Mouse (Mus musculus) cerebellum, postnatal 36 days (tissue): ENCODE results near the gene Rab43.
"Not testable (repeated sequence)": the region's sequence is repeated elsewhere in the genome, so short reads cannot be mapped to it uniquely, and the experiment has no call there.

Experiments used
- DNase-seq, 2 experiments: peaks; one replicate each; pipeline ENCODE4 v3.0.0; 2021 to 2022; ENCODE audit warnings: mixed read lengths in 2 of 2

Gene Rab43

DNA sequence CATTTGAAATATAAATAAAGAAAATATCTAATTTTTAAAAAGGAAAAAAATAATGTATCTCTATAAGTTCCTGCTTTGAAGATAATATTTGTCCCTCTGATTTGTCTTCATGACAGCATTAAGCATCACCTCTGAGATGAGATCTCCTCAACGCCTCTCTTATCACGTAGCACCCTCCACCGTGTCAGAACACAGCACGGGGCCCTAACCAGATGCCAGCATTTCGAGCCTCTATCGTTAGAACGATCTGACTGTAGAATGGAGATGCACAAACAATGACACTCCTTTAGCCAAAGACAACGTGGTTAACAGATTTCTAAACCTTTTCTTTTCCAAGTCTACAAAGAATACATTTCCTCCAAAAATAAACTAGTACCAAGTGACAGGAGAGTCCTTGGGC, 27.9 kb downstream of the Rab43 start:
- no peak for DNase-seq

DNA sequence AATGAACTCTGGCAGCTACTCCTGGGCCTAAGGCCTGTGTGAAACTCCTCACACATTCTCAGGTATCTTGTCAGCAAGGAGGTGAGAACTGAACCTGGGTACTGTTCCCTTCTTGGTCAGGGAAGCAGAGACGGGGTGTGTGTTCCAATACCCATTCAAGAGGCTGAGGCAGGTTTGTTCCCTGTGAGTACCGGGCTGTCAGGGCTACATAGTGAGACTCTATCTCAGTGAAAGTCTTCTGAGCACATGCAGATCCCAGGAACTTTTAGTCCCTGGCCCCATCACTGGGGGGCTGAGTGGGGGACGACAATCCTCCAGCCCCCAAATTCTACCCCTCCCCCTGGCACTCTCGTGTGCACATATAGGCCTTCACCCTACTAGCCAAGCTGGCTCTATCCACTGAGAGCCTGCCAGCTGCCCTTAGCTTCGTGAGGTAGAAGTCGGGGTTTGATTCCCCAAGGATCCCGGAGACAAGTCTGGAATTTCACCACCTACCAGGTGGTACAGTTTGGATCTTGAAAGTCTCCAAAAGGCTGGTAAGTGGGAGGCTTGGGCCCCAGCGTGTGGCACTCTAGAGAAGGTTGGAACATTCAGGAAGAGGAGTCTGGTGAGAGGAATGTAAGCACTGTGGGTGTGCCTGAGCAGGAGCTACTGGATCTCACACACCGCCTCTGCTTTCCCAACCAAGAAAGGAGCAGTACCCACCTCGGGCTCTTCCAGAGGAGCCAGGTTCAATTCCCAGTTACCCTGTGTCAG, 31.2 kb downstream of the Rab43 start:
- DNase-seq = no peak

DNA sequence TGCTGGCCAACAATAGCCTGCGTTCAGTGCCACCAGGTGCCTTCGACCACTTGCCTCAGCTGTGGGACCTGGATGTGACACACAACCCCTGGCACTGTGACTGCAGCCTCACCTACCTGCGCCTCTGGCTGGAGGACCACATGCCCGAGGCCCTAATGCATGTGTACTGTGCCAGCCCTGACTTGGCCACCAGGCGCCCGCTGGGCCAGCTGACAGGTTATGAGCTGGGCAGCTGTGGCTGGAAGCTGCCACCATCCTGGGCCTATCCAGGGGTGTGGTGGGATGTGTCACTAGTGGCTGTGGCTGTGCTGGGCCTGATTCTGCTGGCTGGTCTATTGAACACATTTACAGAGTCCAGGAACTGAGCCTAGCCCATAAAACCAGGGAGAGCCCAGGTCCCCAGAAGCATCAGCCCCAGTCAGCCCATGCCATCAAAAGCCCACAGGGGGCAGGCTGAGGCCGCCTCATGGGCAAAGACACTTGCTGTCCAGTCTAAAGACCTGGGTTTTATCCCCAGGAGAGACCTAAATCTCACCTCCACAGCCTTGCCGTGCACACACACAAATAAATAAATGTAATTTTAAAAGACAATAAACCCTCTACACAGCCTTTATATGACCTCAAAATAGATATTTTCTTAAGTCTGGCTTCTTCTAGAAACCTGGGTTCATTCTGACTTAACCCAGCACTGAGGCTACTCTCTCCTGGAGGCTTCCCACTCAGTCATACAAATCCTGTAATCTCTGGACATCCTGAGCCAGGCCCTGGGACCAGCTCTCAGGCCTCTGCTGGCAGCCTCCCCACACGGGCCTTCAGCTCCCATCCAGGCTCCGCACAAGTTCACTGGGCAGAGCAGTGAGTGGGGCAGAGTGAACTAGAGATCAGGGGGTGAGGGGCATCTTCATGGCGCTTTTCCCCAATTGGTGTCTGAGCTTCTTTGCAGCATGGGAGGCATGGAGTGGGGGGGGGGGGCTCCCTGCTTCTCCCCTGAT, 32.5 kb downstream of the Rab43 start:
- peak in 1 of 2 experiments; percentile 43 for DNase-seq

DNA sequence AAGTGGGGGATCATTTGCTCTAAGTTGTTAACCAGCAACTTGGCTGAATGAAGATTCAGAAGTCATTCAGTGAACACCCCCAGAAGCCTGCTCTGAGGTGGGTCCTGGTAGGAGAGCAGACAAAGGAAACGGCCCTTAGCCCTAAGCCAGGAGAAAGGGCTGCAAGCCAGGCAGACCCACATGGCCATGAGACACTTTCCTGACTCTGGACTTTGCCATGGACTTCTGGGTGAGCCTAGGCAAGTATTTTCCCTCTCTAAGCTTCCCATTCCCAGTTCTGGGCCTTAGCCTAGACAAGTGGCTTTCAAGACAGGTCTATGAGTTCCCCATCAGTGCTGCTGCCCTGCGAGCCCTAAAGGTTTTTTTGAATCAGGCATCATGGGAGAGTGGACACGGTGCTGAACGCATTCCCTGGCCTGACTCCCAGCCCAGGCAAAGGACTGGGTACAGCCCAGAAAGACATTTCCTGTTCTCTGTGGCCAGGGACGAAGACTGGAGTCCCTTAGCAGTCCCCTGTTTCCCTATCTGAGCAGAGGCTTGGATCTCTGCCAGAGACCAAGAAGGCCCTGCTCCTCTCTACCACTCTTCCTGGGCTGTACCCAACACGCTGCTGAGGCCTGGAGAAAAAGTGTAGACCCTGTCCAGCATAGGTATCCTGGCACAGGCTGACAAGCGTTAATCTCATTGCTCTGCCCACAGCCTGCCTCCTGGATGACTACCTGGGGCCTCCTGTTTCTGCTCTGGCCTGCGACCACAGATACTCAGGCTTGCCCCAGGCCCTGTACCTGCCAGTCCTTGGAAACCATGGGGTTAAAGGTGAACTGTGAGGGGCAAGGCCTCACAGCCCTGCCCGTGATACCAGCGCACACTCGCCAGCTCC, 33.4 kb downstream of the Rab43 start:
- DNase-seq = no peak

DNA sequence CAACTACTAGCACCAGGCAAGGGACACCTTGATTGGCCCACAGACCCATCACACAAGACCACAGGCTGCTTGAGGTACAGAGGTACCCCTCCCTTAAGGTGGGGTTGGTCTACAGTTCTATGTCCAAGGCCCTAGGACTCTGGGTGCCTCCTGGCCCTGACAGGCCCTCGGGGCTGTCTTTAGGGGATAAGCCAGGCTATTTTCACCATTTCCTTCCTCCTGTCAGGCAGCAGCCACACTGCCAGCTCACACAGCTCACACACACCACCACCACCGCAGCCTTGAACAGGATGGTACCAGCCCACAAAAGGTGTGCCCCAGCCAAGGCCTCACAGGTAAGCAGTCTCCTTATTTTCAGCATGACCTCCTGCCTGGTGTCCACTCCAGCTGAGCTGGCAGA, 34.1 kb downstream of the Rab43 start, which contains the start of gene Gp9:
TSS of gene Gp9 (plus strand) at position 231 of the 400 bp plus-strand sequence.
- DNase-seq = no peak

DNA sequence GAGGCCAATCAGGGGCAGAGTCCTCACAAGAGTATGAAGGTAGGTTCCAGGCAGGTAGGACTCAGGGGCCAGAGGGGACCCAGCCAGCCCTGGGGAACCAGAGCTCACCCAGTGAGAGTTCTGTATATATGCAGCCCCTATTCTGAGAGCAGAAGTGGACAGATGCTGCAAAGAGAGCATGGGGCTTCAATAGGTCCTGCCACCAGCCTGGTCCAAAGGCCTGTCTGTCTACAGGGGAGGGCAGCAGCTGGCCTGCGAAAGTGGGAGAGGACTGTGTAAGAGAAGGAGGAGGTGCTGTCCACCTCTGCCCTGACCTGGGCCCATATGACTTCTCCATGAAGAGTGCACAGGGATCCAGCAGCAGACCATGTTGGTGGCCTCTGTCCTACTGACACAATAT, 35.3 kb downstream of the Rab43 start:
- no peak for DNase-seq

DNA sequence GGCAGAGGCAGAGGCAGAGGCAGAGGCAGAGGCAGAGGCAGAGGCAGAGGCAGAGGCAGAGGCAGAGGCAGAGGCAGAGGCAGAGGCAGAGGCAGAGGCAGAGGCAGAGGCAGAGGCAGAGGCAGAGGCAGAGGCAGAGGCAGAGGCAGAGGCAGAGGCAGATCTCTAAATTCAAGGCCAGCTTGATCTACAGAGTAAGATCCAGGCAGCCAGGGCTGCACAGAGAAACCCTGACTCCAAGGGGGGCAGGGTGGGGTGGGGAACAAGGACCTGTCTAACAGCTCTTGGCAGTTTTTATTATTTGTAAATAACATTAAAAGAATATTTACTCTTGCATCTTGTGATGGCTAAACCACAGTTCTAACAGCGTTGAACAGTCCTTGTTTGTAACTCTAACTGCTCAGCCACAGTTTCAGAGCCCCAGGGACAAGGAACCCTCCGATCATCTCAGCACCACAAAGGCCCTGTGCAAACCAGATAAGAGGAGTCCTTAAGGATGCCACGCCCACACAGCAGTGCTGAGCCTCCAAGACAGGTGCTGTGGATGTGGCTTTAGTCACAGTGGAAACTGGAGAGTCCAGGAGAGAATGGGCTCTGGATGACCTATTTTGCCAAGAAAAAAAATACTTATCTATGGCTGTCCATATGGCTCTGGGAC, 36.2 kb downstream of the Rab43 start:
- no peak for DNase-seq

DNA sequence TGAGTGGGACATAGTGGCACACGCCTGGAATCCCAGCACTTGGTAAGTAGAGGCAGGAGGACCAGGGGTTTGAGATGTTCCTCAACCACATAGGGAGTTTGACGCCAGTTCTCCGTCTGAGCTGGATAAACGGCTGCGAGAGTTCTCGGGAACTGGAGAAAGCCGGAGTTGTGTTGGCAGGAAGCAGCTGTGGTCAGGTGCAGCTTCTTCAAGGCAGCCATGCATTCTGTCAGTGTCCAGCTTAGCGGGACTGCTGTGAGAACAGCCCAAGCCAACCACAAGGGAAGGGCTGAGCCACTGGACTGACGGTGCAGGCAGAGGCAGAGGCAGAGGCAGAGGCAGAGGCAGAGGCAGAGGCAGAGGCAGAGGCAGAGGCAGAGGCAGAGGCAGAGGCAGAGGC, 37.1 kb downstream of the Rab43 start:
- no peak for DNase-seq

DNA sequence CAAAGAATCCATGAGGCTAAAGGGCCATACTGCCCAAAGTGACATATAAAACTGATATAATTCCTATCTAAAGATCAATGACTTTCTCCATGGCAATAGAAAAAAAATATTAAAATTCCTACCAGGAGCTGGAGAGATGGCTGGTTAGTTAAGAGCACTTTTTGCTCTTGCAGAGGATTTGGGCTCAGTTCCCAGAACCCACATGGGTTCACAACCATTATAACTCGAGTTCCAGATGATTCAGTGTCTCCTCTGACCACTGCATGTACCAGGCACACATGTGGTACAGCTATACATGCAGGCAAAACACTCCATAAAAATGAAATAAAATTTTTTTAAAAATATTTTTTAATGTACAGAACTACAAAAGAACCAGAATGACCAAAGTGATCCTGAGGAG, 37.5 kb downstream of the Rab43 start:
- DNase-seq = no peak

DNA sequence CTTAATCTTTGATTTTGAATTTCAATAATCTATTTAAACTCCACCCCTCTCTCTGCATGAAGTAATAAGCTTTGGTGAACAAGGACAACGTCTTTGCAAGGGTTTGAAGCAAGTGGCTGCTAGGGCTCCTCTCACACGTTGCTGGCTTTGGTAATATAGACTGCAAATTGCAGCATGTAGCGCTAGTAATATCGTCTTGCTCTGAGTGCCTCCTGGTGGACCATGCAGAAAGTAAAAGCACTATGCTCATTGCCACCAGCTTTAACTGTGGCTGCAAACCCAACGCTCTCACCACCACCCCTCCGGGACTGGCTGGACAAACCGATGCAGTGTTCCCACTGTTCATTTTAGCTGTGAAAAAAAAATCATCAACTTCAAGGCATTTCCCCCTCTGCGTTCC, 41.3 kb downstream of the Rab43 start:
- no peak for DNase-seq

DNA sequence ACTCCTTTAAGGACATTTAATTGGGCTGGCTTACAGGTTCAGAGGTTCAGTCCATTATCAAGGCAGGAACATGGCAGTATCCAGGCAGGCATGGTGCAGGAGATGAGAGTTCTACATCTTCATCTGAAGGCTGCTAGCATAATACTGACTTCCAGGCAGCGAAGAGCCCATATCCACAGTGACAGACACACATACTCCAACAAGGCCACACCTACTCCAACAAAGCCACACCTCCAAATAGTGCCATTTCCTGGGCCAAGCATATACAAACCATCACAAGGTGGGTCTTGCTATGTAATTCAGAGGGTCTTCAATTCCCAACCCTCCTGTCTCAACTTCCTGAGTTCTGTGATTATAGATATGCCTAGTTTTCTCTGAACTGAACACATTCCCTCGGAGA, 47.7 kb downstream of the Rab43 start:
- not testable (repeated sequence) for DNase-seq

DNA sequence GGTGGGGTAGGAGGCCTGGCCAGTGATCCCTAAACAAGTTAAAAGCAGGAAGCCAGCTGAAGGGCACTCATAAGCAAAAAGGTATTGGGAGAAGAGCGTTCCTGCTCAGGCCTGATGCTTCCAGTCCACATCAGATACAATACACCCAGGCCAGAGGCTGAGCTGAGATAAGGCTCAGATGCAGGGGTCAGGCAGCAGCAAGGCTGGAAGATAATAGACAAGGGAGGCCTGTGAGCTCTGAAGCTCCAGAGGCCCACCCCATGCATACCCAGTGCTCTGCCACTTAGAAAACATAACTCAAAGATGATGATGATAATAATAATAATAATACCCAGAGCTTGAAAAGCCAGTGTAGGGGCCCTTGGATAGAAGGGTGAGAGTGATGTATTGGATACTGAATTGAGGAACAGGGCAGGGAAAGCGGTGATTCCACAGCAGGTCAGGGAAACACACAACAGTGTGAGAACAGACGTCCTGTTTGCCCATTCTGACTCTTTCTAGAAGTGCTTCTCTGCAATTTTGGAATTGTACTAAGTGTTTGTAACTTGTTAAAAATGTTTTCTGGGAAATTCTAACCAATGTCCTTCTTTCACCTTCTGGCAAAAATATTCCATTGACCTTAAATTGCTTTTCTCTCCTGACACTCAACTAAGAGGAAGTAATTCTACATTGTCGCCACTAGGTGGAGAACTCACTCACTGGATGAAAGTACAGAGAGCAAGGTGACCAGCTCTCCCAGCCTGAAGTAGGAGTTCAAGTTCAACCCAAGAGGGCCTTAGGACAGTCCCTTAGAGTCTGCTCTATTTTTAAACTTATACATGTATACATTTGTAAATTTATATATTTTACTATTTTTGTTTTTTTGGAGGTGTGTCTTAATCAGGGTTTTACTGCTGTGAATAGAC, 48.3 kb downstream of the Rab43 start:
- DNase-seq = no peak

DNA sequence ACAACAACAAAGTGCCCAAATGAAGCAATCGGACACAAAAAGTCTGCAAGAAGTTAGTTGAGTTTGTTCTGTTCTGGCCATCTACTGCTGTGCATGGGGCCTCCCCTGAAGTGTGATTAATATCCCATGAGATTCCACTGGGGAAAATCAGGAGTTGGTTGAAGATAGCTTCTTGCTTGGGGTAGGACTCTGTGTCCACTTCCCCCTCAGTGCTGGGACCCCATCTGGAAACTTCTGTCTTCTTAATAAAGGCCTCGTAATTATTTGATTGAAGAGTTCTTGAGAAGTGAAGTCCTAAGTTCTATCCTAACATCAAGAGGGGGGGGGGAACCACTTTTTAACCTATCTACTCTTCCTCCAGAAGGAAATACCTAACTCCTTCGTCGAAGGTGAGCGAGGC, 49.8 kb downstream of the Rab43 start:
- DNase-seq = no peak

DNA sequence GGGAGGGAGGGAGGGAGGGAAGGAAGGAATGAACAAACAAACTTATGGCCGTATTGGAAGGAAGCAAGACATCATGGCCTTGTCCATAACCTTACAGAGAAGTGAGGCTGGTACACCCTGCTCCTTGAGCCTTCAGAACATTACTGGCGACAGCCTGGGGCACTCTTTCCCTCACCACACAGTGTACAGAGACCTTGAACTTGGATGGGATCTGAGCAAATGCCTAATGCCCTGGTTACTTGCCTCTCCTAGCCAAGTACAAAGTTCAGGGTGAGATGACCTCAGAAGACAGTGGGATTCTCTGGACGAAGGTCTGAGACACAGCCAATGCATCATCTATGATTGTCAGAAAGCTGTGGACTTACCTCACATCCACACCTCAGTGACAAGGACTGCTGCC, 52.1 kb downstream of the Rab43 start:
- DNase-seq = no peak

DNA sequence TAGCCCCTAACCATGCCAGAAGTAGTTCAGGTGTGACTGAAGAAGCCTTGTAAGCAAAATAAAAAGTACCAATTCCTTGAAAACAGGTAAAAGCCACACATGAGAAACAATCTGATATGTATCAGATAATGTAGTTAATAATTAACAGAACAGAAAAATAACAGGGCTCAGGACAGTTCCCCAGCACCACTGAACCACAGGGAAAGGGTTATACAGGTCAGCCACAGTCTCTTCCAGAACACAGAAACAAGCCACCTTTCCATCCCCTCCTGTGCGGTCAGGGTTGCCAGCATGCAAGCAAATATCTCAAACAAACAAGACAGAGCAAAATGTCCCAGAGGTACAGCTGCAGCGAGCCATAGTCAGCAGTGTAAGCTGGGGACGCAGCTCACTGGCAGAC, 52.6 kb downstream of the Rab43 start:
- DNase-seq = no peak

DNA sequence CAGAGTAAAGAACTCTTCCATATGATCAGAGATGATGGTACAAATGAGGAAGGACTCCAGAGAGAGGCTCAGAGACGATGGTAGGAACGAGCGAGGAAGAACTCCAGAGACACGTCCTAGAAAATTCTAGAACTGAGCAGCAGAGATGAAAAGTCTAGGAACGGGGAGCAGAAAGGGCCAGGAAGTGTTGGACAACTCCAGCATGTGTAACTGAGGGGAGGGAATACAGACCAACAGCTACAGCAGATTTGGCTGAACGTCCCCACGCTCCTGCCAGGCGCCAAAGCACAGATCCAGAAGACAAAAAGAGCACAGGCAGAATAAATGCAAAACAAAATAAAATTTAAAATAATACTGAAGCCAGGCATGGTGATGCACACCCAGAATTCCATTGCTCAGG, 55.1 kb downstream of the Rab43 start:
- DNase-seq = no peak

DNA sequence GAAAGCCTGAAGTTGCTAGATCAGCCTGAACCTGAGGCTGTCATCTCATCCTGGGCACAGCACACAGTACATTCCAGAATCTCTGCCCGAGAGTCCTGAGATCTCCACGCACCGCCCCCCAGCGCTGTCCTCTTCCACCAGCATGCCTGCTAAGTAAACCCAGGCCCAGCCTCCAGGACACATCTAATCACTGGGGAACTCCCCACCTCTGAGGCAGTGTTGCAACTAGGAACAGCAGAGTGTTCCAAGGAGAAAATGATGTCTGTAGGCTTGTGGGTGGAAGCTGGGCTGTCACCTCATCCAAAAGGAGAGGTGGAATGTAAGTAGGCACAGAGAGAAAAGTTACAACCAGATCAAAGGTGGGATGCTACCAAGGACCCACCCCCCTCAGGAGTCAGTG, 56.8 kb downstream of the Rab43 start:
- DNase-seq = no peak

DNA sequence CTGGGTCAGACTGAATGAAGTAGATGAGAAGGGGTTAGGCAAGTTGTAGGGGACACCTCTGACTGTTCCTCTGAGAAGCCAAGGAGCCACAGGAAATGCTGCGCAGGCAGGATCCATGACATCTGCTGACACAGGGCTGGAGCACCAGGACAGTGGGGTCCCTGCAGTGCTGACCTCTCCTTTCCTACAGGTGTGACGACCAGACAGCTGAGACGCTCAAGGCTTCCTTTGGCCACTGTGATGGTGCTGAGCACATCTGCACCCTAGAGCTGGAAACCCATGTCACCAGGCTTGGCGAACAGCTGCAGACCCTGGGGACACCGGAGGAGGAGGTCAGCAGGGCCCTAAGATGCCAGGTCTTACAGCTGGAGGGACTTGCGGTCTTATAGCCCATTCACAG, 60.4 kb downstream of the Rab43 start:
- no peak for DNase-seq

DNA sequence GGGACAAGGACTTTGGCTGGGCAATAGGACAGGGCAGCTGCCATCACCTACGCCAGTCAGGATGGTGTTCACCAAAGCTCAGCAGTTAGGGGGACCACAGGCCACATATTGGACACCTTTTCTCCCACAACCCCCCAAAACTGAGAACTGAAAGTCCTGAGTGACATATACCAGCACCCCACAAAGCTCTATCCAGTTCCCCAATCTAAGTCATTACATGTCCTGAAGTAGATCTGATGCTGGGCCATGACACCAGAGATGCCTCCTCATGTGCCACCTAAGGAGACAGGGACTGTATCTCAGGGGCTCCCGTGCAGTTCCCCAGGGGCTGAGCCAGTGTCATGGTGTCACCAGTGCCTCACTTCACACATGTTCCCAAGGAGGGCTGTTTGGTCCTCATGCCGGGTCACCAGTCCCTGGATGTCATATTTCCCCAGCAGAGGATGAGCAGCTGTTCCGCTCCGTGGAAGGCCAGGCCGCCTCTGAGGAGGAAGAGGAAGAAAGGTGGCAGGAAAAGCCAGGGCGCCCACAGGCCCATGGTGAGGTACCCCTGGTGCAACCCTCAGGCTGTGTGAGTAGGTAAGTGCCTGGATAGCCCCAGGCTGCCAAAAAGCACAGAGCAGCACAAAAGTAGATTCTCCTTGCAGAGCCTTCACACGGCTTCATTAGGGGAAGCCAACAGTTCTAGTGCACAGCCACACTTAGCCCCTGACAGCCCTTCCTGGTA, 61.6 kb downstream of the Rab43 start:
- no peak for DNase-seq

DNA sequence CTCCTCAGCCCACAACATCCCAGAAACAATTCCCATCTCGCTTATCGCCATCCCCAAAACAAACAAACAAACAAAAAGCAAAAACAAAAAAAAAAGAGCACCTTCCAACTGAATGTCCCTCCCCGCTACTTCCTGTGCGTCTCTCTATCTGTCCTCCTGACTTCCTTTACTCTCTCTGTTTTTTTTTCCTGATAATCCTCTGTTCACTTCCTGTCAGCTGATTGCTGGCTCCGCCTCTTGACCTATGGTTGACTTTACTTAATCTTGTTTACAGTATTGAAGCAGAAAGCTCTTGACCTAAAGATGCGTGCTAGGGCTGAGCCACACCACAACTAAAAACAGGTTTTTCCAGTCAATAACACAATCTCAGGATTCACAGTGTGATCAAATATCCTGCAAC, 63.4 kb downstream of the Rab43 start:
- DNase-seq = no peak

DNA sequence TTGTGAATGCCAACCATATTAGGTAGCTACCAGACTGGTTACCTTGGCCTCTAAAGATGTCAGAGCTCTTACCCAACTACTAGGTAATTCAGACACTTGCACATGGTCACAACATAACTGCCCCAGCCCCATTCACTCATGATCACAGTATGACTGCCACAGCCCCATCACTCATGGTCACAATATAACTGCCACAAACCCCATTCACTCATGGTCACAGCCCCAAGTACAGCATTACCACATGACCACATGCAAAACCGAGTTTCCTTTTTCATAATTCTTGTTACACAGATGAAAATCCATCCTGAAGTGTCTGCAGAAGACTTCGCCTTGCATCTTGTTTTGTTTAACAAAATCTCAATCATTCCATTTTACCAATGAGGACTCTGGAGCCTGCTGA, 63.9 kb downstream of the Rab43 start:
- DNase-seq = no peak
